Mouse (Mus musculus): ENCODE data around the gene Zfpl1.
"Not testable (repeated sequence)": the region's sequence is repeated elsewhere in the genome, so short reads cannot be mapped to it uniquely, and the experiment has no call there.

Zfpl1 gene

DNA sequence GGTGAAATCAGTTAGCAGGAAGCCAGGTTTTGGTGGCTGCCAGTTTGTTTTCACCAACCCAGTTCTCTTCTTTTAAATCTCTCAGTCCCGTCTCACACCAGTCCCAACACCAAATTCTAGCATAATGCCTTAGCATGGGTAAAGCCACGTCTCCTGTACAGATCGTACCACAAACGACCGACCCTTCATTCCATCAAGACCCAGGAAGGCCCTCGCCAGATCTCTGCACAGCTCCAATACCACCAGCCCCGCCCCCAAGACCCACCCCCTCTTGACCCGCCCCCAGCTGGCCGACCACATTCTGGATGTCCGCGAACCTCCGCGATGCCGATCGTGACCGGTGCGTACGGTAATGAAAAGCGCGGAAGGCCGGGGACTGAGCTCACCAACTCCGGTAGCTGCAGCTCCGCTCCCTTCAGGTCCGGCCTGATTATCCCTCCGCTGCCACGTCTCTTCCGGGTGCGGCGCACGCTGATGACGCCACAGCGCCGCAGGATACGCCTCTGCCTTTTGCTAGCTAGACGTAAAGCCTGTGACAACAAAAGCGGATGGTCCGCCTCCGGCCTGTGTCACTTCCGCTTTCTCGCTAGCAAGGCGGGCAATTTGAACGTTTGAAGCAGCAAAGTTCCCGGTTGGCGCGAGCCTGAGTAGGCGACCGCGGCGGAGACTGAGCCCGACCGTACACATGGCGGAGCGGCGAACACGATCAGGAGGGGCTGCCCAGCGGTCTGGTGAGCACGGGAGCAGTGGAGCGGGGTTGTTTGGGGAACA lies at the start of gene Zfpl1, which contains the start of gene Cdca5:
TSS of gene Zfpl1 (minus strand) at position 479 of the 771 bp plus-strand sequence.
TSS of gene Cdca5 (plus strand) at position 506 of the 771 bp plus-strand sequence.
- in situ Hi-C loops (cut with MseI, MboI), result no loop called here

DNA sequence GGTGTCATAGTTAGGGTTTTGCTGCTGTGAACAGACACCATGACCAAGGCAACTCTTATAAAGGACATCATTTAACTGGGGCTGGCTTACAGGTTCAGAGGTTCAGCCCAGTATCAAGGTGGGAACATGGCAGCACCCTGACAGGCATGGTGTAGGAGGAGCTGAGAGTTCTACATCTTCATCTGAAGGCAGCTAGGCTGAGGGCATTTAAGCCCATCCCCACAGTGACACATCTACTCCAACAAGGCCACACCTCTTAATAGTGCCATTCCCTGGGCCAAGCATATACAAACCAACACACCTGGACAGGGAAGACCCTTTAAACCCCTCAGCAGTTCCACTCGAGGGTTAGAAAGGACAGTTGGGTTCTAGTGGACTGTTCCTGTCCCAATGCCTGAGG lies 48.4 kb upstream of the Zfpl1 start:
- in situ Hi-C loops (cut with MseI, MboI), result not testable (repeated sequence)

DNA sequence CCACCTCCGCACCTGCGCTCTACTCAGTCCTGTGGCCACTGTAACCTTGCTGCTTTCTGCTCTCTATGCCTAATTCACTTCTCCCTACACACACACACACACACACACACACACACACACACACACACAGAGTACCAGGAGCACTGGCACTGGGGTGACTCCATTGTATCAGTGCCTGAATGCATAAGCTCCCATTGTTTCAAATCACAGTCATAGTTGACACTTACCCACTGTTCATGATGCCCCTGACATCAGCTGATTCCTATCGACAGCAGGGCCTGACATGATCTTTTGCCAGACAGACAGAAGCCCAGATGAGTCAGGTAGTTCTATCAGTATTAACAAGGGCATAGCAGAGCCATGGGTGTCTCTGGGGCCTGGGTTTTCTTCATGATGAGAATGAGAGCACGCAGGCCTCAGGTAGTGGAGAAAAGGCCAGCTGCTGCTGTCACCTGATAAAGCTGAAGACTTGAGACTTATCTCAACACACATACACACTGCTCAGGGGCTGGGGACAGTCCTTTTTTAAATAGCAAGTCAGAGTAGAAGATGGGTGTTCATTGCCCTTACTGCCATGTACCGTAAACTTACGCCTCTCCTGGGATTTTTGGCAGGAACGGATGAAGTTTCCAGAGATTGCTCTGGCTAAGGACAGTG lies 47.5 kb upstream of the Zfpl1 start:
- in situ Hi-C loops (cut with MseI, MboI), result no loop called here

DNA sequence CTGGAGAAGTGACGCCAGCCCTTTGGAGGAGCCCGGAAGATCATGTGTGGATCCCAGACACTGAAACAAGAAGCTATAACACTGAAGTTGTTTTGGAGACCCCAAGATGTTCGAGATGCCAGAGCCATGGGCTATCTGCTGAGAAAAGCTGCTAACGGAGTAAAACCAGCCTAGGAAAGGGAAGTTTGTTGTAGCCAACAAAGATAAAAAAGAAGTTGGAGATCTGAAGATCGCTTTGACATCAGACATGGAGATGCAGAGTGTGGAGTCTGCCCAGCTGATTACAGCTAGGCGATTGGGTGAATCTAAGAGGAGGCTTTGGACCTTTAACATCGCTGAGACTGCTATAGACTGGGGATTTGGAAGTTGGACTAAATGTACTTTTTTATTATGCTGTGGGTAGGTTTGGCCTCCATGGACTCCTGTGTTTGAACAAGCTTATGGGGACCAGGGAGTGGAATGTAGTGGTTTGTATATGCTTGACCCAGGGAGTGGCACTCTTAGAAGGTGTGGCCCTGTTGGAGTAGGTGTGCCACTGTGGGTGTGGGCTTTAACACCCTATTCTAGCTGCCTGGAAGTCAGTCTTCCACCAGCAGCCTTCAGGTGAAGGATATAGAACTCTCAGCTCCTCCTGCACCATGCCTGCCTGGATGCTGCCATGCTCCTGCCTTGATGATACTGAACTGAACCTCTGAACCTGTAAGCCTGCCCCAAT lies 45.8 kb upstream of the Zfpl1 start:
- in situ Hi-C loops (cut with MseI, MboI), result not testable (repeated sequence)

DNA sequence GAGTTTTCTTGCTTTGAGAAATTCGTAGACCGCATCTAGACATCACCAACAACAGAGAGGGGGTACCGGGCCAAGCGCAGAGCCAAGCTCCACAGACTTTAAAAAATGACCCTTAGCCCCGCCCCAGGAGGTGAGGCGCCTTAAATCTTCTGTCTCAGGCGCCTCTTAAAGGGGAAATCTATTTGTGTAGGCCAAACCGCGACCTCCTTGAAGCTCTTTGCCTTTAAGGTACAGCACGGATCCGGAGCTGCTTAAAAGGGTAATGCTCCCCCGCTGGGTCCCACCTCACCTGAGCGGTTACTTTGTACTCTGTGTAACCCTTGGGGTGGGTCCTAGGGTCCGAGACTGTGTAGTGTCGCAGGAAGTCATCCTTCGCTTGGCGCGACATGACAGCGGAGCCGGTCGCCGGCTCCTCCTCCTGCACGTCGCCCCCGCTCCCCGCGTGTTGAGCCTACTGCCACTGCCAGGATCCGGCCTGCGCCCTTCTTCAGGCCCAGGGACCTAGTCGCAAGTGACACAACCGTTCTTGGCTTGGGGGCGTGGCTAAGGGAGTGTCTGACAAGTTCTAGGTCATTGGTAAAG lies 43.1 kb upstream of the Zfpl1 start, which contains the start of gene Snx15:
TSS of gene Snx15 (minus strand) at position 545 of the 582 bp plus-strand sequence.
- in situ Hi-C loops (cut with MseI, MboI), result loop anchor here in 1 of 2 experiments (10.0 kb wide), 1 partner anchor 163 kb away; the partner anchor contains the start of gene Pola2

DNA sequence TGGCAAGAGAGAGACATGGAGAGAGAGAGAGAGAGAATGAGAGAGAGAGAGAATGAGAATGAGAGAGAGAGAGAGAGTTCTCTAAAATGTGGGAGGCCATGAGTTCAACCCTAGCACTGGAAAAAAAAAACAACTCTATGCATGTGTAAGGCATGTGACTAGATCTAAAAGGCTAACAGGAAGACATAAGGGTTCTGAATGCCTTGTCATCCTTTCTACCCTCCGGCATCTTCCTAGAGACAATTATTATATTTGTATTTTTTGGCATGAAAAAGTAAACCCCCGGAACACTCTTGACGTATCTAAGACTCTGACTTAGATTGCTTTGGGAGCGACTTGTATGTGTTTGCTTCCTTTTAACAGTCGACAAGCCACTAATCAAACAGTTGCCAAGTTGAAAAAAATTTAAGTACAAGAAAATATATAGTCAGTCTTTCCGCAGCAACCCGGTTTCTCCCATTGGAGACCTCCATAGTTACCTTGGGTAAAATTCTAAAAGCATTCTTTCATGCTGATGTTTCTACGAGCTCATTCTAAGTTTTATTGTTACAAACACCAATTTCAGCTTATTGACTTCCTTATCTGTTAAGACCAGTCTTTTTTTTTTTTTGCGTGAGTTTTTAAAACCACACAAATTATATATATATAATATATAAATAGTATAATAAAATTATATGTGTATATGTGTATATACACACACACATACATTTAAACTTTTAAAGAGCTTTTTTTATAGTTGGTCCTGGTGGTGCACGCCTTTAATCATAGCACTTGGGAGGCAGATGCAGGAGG lies 42.2 kb upstream of the Zfpl1 start:
- in situ Hi-C loops (cut with MseI, MboI), result loop anchor here in 1 of 2 experiments (10.0 kb wide), 1 partner anchor 162 kb away; the partner anchor contains the start of gene Pola2

DNA sequence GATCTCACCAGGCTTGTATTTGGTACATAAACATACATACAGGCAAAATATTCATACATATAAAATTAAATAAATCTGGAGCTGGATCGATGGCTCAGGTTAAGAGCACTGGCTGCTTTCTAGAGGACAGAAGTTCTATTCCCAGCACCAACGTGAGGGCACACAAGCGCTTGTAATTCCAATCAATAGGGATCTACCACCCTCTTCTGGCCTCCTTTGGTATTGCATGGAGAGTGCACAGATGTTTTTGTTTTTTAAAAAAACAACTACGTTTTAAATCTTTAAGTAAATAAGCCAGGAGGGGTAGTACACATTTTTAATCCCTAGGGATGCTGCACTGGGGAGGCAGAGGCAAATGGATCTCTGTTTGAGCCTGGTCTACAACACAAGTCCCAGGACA lies 41.5 kb upstream of the Zfpl1 start:
- in situ Hi-C loops (cut with MseI, MboI), result loop anchor here in 1 of 2 experiments (10.0 kb wide), 1 partner anchor 161 kb away; the partner anchor contains the start of gene Pola2

DNA sequence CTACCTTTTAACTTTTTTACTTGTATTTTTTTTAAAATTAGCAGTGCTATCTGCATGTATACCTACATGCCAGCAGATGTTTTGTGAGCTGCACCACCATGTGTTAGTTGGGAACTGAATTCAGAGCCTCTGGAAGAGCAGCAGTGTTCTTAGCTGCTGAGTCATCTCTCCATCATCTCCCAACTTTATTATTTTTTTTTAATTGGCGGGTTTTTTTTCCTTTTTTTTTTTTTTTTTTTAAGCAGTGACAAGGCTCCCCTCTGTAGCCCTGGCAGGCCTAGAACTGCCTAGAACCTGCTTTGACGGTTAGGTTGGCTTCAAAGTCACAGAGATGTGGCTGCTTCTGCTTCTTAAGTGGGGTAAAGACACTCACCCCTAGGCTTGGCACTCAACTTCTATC lies 40.1 kb upstream of the Zfpl1 start:
- in situ Hi-C loops (cut with MseI, MboI), result loop anchor here in 1 of 2 experiments (10.0 kb wide), 1 partner anchor 160 kb away; the partner anchor contains the start of gene Pola2

DNA sequence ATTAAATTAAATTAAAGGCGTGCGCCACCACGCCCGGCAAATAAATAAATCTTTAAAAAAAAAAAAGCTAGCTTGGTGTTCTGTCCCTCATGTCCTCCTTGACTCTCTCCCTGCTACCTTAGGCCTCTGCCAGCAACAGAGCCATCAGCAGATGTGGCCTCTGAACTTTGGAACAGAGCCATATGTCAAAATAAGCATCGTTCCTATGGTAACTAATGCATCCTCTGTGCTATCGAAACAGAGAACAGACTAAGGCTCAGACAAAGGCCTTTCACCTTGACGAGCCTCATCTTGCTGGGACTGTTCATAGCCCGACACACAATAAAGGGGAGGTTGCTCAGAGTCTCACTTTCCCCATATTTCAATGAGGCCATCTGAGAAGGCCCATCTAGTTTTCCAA lies 38.6 kb upstream of the Zfpl1 start:
- in situ Hi-C loops (cut with MseI, MboI), result loop anchor here in 1 of 2 experiments (10.0 kb wide), 1 partner anchor 159 kb away; the partner anchor contains the start of gene Pola2

DNA sequence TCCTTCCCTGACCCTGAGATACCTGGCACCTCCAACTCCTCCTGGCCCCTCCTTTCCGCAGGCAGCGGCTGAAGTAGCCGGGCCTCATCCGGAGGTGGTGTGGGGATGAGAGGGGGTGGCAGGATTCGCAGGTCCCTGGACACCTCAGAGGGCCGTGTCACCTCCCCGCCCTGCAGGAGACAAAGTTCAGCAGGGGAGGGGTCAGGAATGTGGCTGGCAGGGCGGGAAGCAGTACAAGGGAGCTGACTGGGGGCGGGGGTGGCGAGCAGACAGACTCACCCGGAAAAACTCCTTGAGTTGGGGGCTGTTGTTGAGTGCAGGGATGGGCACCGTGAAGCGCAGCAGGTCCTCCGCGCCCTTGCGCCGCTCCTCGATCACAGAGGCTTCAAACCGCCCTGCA lies 37.0 kb upstream of the Zfpl1 start:
- in situ Hi-C loops (cut with MseI, MboI), result loop anchor here in 1 of 2 experiments (10.0 kb wide), 1 partner anchor 157 kb away; the partner anchor contains the start of gene Pola2

DNA sequence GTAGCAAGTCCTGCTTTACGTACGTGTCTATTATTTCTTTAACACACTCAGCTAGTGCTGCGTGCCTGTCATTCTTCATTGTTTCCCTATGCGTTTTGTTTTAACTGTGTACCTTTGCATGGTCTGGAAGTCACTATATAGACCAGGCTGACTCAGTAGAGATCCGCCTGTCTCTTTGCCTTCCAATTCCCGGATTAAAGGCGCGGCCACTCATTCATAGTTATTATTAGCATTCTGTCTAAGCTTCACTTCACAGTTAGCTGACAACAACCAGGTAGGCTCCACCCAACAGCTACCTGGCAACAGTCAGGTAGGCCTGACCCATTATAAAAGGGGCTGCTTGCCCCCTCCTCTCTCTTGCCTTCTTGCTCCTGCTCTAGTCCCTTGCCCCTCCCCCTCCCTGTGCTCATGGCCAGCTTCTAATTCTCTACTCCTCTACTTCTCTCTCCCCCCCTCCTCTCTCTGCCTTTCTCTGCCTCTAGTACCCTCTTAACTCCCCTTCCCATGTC lies 34.0 kb upstream of the Zfpl1 start:
- in situ Hi-C loops (cut with MseI, MboI), result no loop called here

DNA sequence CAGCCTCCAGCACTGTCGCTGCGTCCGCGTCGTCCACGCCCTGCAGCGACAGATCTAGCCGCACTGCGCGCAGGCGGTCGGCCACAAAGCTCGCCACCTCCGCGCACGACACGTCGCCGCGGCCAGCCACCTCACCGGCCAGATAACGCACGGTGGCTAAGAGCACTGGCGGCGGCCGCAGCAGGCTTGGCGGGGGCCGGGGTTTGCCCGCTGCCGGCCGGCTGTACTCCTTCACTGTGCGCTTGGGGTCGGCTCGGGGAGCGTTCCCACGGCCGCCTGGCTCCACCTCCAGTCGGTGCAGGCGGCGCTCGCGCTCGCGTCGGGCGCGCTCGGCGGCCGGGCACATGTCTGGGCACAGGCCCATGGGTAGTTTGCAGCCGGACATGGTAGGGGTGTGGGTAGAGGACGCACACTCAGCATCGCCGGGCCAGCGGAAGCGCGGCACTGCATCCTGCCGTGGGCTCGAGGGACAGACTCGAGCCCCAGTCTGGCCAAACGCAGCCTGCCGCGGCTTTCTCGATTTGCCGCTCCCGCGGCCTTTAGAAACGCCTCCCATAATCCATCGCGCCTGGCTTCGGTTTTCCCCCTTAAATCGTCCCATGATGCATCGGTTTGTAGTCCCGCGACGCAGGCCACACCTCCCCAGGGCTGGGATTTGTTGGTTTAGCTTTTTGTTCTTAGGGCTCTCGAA lies 33.4 kb upstream of the Zfpl1 start, which contains the start of gene Sac3d1:
TSS of gene Sac3d1 (minus strand) at position 665 of the 691 bp plus-strand sequence.
- in situ Hi-C loops (cut with MseI, MboI), result no loop called here

DNA sequence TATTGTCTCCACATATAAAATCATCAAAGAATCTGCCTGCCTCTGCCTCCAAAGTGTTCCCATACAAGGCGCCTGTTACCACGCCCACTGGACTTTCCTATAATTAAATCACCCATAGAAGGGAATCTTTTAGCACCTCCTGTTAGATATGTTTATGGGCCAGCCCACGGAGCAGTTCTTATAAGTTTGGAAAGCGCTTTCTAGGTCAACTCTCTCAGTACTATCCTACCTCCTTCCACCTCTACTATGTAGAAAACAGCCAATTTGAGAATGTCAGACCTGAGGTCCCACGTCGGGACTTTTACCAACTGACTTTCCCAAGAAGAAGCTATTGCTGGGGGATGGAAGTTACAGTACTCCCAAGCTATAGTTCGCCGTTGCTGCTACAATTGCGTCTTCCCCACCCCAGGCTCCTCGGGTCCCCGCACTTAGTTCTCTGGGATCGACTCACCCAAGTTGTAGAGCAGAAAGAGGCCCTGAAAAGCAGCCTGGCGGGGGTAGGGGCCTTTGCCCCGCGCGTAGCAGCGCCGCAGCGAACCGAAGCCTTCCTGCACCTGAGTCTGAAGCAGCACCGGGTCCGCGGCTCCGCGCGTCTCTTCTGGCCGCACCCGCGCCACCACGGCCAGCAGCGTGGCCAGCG lies 32.7 kb upstream of the Zfpl1 start:
- in situ Hi-C loops (cut with MseI, MboI), result no loop called here

DNA sequence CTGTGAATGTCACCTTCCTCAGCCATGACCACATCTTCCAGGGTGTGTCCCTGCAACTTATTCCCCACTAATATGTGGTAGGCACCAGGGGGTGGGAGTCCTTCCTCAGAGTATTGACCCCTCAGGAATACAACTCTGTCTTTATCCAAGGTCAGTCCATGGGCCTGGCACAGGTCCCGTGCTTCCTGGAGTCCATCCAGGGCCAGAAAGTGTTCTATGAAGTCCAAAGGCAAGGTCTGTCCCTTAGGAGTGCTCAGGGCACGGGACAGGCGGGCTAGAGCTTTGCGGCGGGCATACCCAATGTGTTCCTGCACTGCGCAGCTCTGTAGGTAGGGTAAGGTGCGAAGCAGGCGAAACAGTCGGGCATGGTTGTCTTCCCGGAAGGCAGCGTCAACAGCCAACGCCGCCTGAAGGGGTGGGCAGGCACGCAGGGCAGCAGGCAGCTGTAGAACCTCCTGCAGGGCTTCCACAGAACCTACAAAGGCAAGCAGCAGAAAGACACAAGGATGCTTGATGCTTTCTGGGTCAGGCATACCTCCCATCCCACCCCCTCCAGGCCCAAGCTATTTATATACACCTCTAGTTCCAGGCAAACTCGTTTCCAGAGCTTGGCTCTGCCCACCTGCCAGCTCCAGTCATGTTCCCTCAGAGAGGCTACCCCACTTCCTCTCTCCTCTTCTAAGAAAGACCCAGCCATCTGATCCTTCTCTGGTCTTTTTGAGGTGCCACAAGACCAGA lies 31.5 kb upstream of the Zfpl1 start:
- in situ Hi-C loops (cut with MseI, MboI), result no loop called here

DNA sequence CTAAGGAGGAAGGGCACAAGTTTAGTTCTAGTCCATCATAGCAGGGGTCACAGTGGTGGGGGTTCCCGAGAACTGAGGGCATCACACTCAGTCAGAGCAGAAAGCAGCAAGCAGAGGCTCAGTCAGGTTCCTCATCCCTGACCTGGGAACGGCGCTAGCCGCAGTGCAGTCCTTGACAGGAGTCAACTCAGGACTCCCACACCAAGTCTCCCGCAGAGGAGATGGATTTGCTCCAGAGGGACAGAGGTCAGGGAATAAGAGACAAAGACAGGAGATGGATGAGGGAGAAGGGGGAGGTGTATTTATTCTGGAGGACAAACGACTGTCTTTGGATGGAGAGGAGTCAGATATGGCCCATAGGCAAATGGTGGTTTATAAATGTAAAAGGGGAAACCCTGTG lies 28.4 kb upstream of the Zfpl1 start:
- in situ Hi-C loops (cut with MseI, MboI), result no loop called here

DNA sequence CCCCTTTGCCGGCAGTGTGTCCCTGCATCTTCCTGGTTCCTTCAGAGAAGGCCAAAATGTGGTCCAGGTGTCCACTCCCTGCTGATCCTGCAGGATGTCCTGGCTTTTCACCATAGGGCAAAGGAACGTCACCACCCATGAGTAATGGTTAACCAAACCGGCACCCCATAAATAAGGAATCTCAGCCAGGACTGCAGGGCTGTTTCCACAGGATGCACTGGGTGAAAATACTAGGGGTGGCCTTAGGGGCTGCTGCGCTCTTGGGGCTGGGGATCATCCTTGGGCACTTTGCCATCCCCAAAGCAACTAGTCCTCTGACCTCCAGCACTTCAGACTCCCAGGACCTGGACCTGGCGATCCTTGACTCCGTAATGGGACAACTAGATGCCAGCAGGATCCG lies 20.8 kb upstream of the Zfpl1 start, which contains the start of gene Naaladl1:
TSS of gene Naaladl1 (plus strand) at position 197 of the 400 bp plus-strand sequence.
- in situ Hi-C loops (cut with MseI, MboI), result no loop called here

DNA sequence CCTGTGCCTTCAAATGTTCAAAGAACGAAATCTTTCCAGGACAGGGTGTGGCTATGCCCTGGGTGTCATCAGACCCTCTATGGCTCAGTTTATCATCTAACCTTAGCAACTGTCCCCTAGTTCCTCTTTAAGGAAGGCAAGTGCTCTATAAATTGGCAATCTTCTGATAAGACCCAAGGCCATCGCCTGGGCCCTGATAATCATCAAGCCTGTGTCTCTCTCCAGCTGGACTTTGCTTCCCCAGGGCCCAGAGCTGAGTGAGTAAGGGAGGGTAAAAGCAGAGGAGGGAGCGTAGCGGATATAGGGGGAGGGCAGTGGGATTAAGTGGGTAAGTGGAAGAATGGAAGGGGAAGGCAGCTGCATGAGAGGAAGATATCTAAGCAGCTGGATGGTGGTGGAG lies 19.7 kb upstream of the Zfpl1 start:
- in situ Hi-C loops (cut with MseI, MboI), result no loop called here

DNA sequence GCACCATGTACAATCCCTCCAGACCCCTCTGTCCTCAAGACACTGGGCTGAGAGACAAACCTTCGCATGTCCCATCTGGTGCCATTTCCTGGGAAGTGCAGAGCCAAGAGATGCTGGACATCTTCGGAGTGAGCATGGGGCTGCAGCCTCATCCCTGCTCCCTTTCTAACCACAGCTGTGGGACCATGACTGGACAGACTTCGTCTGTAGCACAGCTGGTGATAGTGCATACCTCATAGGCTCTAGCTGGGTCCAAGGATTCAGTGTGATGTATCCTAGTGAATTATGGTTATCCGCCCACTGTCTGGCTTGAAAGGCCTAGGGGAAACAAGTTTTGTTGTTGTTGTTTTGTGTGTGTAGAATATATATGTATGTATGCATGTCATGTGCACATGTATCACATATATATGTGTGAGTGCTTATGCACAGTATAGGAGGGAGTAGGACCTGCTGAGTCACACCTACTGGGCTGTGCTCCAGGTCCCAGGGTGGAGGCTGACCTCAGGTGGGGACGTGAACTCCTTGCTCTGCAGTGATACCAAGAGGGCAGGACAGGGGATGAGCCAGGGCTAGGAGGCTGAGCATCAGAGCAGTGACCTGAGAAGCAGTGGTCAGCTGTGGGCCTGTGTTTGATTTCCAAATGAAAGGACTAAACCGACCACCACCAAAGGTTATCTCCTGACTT lies 17.6 kb upstream of the Zfpl1 start:
- in situ Hi-C loops (cut with MseI, MboI), result no loop called here
